Mouse (Mus musculus) kidney, postnatal 14 days (tissue): ENCODE results near the gene Aurka.

Experiments
- DNase-seq: peaks from one replicate; pipeline ENCODE4 v3.0.0; 2022; ENCODE audit warnings: mixed read lengths

Aurka gene

DNA sequence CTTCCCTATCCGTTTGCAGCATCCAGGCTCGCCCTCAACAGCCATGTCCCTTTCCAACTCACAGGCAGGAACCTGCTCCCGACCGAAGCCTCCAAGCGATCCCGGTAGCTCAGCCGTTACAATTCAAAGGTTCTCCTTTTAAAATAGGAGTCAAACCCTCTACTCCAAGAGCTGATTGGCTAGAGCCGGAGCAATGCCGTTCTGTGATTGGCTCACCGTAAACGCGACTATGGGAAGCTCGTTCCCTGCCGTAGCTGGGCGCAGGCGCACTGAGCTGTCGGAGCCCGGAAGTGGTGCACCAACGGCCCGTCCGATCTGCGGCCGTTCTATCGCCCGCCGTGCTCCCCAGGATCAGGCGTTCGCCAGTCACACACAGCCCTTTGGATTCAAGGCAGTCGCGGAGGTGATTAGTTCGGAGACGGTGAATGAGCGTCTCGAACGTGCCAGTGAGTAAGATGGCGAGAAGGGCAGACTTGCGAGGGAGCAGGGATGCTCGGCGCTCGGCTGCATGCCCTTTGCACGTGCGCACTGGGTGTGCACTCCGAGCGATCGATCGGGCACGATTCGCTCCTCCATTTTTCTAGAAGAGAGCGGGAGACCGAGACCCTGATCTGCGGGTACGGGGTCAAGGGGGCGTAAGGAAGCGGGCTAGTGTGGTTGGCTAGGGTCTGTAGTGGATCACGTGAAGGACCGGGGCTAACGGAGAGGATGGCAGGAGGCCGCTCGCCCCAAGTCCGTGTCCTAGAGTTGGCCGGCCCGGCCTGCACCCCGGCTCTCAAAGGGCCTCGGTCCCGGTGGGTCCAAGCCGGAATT is at the start of gene Aurka, which contains the start of gene Cstf1:
Aurka (minus strand) TSS at position 125 of the 813 bp plus-strand sequence.
Cstf1 (plus strand) TSS at position 271 of the 813 bp plus-strand sequence.
- peak; percentile 97 for DNase-seq

DNA sequence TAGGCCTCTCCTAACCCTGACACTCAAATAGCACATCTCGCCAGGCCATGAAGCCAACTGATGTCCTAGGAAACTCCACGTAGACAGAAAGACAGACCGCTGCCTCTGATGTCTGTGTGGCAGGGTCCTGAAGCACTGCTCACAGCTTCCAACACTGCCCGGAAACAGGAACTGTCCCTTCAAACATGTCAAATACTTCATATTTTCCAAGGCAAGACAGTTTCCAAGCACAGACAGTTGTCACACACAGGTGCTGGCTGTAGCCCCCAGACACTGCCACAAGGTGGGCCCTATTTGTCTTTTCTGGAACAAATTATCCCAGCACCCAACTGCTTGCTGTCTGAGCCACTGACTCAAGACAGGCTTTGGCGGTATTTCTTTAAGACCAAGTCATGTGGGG is 47.9 kb upstream of the Aurka start:
- DNase-seq: no peak

- no peak for DNase-seq
Observed at GRCm38 (mm10) chr2:172416876-172417275, 46.5 kb upstream of the Aurka start.

- no peak for DNase-seq
Observed at GRCm38 (mm10) chr2:172416218-172416617, 45.9 kb upstream of the Aurka start.

- no peak for DNase-seq
Observed at GRCm38 (mm10) chr2:172413894-172414293, 43.6 kb upstream of the Aurka start.

DNA sequence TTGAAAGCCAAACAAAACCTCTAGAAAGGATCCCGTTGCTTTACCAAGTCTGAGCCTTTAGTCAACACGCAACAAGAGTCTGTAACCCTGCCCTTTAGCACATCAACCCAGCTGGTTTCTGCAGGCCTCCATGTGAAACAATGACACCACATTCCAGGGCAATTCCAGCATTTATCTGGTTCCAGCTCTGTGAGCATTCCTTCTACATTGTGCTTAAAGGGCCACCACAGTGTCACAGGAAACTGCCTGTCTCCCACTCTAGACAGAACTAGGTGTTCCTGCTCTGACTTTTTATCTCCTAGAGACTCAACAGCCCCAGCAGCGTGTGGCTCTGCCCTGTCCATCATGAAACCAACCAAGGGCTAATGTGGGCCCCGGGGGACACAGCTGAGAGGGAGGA is 42.9 kb upstream of the Aurka start:
- peak; percentile 20 for DNase-seq

GRCm38 (mm10) chr2:172412454-172412853 is 42.1 kb upstream of the Aurka start:
- DNase-seq: peak; percentile 48

DNA sequence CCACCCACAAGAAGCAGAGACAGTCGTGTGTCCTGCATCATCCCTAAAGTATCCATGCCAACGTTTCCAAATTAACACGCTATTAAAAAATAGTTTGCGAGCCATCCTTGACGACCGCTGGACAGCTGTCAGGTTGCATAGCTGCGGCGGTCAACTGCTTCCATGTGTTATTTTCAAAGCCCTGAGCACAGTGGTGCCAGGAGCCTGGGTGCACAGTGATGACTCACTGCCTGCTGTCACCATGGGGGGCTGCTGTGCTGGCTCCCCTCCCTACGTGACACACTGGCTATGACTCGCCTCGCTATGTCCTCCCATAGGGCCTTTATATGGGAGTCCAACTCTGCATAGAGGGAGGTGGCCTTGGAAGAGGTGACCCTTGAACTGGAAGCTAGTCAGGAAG is 40.8 kb upstream of the Aurka start:
- no peak for DNase-seq

DNA sequence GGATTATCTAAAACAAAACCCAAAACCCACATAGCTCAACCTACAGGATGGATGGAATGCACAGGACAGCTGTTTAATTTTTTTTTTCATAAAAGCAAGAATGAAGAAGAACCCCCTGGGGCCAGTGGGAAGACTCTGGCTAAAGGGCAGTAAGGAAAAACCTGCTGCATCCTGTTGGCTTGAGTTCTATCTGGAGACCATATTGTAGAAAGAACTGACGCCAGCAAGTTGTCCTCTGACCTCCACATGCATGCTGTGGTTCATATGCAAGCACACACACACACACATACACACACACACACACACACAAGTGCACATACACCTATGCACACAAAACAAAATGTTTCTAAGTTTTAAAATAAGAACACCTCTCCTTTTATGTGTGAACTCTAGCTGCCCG is 40.4 kb upstream of the Aurka start:
- no peak for DNase-seq

DNA sequence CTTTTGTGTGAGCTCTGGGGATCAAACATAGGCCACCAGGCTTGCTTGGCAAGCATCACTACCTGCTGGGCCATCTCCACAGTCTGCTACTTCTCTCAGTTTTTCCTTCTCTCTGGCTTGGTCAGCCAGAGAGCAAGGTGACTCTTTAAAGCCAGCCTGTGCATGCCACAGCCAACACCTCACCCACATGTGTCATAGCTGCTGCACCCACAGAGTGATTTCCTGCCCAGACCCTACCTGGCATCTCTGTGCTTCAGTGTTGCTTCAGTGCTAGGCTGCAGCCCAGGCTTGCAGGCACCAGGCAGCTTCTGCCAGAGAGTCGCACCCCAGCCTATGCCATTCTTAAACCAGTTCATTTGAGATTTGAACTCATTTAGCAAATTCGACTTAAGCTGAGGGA is 37.2 kb upstream of the Aurka start:
- DNase-seq: no peak

DNA sequence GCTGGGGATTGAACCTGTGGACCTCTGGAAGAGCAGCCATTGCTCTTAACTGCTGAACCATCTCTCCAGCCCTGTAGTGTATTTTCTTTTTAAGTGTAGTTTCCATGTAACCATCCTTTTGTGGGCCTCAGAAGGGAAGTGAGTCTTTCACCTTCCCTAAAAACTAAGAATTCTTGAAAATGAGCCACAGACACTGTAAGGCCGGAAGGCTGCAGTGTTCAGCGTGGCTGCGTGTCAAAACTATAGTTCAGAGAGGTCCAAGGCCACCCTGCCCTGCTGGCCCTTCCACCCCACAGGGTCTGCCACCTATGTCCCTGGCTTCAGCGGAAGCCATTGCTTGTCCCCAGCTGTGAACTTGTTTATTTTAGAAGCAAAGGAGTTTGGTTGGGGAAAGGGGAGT is 35.8 kb upstream of the Aurka start:
- DNase-seq: no peak

GRCm38 (mm10) chr2:172405011-172405410 is 34.7 kb upstream of the Aurka start:
- DNase-seq: no peak

- DNase-seq: no peak
Observed at GRCm38 (mm10) chr2:172404239-172404638, 33.9 kb upstream of the Aurka start.

GRCm38 (mm10) chr2:172401116-172401825 is 30.9 kb upstream of the Aurka start:
- DNase-seq: no peak

DNA sequence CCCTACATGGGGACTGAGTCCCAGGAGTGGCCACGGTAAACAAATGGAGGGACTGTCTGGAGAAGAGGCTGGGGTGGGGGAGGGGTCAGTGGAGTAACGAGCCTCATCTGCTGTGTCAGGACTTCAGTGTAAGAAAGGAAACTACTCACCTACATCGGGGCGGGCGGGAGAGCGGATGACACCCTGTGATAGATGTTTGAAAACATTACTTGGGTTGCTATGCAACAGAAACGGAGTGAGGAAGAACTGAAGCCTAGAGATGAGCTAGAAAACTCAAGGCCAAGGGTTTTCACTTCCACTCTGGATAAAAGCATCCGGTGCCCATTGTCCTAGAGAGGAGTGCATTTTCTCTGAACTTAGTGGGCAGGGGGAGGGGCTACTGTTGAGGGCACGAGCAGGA is 29.6 kb upstream of the Aurka start:
- no peak for DNase-seq

DNA sequence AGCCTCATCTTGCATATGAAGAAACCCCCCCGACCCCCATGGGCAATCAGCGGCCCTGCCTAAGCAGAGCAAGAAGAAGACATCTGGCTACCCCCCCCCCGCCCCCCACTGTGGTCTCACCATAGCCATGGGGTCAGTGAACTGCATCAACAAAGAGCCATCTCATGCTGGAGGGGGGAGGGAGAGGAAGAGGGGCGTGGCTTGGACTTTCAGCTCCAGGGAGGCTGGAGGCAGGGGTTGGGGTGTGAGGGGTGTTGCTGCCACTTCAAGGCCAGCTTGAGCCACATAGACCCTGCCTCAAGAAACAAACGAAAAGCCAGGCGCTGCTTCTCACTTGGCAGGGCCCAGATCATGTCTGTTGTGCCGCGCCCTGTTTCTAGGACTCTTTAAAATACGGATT is 25.6 kb upstream of the Aurka start:
- no peak for DNase-seq

GRCm38 (mm10) chr2:172394671-172395070 is 24.3 kb upstream of the Aurka start:
- DNase-seq: no peak

GRCm38 (mm10) chr2:172394052-172394392 is 23.7 kb upstream of the Aurka start:
- no peak for DNase-seq

DNA sequence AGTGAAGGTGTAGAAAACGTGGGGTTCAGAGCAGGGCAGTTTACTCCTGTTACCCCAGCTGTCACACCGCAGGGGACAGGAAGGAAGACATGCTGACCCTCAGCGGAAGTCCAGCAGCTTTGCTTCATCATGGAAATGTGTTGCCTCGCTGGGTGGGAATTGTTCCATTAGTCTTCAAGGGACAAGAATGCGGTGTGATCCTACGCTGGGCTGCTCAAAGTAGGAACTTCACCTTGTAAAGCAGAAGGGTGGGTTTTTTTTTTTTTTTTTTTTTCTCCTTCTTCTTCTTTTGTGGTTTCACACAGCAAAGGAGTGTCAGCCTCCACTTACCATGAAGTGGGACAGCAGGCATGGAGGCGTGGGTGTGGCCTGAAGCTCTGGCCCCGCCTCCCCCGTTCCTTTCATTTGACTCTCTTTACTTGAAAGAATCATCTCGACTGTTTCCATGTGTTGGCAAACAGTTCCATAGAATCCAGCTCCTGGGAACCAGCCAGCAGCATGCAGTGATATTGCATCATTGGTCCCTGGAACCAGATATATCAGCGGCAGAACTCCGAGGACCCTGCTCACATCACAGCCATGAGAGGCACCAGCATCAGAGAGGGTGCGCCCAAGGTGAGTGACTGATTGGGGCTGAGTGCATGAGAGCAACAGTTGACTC is 23.2 kb upstream of the Aurka start, which contains the start of gene Cass4:
Cass4 (plus strand) TSS at position 404 of the 661 bp plus-strand sequence.
- DNase-seq: no peak

GRCm38 (mm10) chr2:172392041-172392521 is 21.7 kb upstream of the Aurka start:
- DNase-seq: no peak

- no peak for DNase-seq
Observed at GRCm38 (mm10) chr2:172390341-172390740, 20.0 kb upstream of the Aurka start.

- DNase-seq: no peak
Observed at GRCm38 (mm10) chr2:172384715-172385114, 14.4 kb upstream of the Aurka start.

DNA sequence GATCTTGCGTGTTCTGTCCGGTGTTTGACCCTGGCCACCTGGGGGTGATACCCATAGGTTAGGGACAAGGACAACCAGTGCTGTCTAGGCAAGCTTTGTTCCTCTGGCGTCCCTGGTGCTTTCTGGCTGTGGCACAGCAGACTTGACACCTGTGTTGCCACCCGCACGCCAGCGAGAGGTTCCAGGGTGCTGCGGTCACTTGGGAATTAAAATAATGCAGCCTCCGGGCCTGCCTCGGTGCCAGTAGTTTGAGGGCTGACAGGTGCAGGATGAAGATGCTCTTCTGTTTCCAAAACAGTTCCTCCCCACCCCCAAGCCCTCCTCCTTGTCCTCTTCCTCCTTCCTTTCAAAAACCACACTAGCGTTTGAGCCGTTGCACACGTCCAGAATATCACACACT is 11.6 kb upstream of the Aurka start:
- DNase-seq: no peak

GRCm38 (mm10) chr2:172381341-172381740 is 11.0 kb upstream of the Aurka start:
- DNase-seq: no peak
